Mouse (Mus musculus): ENCODE results near the gene Mettl27. TPM values are rescaled to one million over a fixed set of nuclear protein-coding genes. Genes with fewer than 3 reads are reported as not detected.

The Mettl27 gene
- total RNA-seq, 2 experiments from 2014 or later, result 4.2 to 4.6 TPM

DNA sequence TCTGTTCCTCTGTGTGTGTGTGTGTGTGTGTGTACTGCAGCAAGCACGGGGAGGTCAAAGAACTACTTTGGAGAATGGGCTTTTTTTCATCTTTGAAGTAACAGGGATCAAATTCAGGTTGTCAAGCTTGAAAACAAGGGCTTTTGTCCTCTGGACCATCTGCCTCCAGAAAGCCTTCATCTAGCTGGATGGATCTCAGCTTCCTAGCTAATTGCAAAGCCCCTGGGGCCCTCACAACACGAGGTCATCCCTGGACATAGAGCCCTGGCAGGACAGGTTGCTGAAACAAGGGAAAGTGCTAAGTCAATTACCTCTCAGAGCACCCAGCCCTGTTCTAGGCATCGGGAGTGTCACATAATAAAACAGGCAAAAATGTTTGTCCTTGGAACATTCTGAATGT lies 51.6 kb downstream of the Mettl27 start:
- H3K4me3 ChIP-seq, result no peak overlapping the region
- DNase-seq, result no peak
- intact Hi-C loops (cut with DNase I), result no loop called here
- no peak overlapping the region for H3K27ac ChIP-seq
- no peak for TF ChIP-seq CTCF (IDR thresholded peaks at IDR 0.05)

DNA sequence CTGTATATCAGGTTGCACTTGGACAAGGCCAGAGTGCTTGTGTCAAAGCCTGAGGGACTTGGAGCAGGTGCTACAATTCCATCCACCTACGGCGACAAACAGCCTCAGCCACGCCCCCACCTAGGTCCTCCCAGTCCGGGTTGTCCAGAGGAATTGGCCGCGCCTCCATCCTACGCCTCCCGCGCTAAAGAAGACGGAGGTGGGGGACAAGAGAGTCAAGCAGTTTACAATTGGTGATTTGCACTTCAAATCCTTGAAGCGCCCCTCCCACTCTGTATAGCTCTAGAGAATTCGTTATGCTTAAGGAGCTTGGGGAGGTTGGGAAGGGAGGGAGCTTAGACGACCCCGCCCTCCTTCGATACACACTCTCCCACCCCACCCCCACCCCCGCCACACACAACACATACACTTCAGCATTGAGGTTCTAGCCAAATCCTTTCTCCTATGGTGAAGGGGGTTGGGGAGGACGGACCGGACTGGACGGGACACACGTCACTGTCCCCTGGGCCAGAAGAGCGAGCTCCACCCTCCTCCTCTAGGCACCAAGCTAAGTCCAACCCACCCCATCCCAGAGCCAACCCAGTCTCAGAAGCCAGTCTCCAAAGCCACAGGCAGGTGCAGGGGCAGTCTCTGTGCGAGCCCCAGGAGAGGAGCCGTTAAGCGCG lies 53.6 kb downstream of the Mettl27 start, which contains the start of gene Cldn3:
Gene Cldn3 (plus strand): TSS at position 582 of the 665 bp plus-strand sequence.
- TF ChIP-seq CTCF (IDR thresholded peaks at IDR 0.05), result no peak
- DNase-seq, result peak; percentile 63

DNA sequence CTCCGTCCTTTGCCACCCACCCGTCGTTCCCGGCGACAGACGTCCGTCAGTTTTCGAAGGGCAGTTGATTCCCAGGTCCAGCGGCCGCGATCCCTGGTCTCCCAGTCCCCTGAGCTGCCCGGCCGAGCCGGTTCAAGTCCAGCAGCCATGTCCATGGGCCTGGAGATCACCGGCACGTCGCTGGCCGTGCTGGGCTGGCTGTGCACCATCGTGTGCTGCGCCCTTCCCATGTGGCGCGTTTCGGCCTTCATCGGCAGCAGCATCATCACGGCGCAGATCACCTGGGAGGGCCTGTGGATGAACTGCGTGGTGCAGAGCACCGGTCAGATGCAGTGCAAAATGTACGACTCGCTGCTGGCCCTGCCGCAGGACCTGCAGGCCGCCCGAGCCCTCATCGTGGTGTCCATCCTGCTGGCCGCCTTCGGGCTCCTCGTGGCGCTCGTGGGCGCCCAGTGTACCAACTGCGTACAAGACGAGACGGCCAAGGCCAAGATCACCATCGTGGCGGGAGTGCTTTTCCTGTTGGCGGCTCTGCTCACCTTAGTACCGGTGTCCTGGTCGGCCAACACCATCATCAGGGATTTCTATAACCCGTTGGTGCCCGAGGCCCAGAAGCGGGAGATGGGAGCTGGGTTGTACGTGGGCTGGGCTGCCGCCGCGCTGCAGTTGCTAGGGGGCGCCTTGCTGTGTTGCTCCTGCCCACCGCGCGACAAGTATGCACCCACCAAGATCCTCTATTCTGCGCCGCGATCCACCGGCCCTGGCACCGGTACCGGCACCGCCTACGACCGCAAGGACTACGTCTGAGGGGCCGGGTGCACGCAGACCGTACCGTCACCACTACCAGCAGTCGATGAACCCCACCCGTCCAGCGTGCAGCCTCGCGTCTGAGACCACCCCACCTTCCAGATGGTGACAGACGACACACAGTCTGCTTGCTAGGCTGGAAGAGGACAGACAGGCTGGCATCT lies 54.4 kb downstream of the Mettl27 start:
- intact Hi-C loops (cut with DNase I), result no loop called here
- no peak for DNase-seq
- H3K4me3 ChIP-seq, result peak overlapping the region; percentile 59
- no peak for TF ChIP-seq CTCF (IDR thresholded peaks at IDR 0.05)
- H3K27ac ChIP-seq, result no peak overlapping the region

More for the DNA sequence above, 53.6 kb downstream of the Mettl27 start, which contains the start of gene Cldn3:
- Histone ChIP-seq H3K27ac (no peak within 1 kb of the TSS), H3K4me3 (peak within 1 kb of the TSS; percentile 59)
- intact Hi-C loops (cut with DNase I), result no loop called here

DNA sequence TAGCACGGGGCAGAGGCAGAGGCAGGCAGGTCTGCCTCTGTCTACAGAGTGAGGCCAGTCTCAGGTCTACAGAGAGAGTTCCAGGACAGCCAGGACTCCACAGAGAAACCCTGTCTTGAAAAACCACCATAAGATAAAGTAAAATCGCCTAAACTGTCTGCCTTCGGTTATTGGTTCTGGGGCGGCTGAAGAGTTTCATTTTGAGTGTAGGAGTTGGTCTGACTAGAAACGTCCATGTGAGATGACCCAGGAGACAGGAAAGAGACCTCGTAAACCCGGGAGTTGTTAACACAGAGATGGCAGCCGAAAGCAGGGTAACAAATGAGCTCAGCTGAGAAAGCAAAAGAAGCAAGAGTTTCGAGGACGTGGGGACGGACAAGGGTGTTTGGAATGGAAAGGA lies 57.0 kb downstream of the Mettl27 start:
- DNase-seq, result no peak
- Histone ChIP-seq H3K4me3 (no peak overlapping the region), H3K27ac (no peak overlapping the region)
- intact Hi-C loops (cut with DNase I), result no loop called here
- TF ChIP-seq CTCF (IDR thresholded peaks at IDR 0.05), result no peak

DNA sequence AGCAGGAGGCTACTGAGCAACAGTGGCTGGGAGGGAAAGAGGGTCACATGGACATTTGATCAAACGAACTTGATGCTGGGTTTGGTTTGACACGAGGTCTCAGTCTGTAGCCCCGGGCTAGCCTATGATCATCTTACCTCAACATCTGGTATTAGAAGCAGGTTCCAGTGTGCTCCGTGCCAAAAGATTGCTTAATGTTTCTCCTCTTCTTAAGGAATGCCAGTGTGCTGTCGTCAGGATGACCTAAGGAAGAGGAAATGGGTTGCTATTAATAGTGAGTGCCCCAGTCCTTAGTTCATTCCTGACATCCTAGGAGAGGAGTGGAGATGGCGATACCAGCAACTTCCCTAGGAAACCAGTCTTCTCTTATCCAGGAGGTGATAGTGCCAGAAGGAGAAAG lies 57.6 kb downstream of the Mettl27 start:
- intact Hi-C loops (cut with DNase I), result no loop called here
- no peak for DNase-seq
- Histone ChIP-seq H3K4me3 (no peak overlapping the region), H3K27ac (no peak overlapping the region)
- no peak for TF ChIP-seq CTCF (IDR thresholded peaks at IDR 0.05)

Other genes with a start within 250 kb of the Mettl27 start
- 1 to 10 TPM; 1.5 to 2.2 TPM for gene Limk1, start 243.8 kb upstream of the Mettl27 start, total RNA-seq (2021)
- 10 to 100 TPM; 17.6 to 31.6 TPM for gene Eln, start 185.0 kb upstream of the Mettl27 start, total RNA-seq (2021)
- not detected for gene Tmem270, start 25.6 kb upstream of the Mettl27 start, total RNA-seq (2021)
- gene Cldn13, start 16.8 kb upstream of the Mettl27 start, total RNA-seq (2021), result not detected
- gene Cldn4, start 14.6 kb downstream of the Mettl27 start, total RNA-seq (2021), result not detected
- not detected for gene Cldn3, start 53.8 kb downstream of the Mettl27 start, total RNA-seq (2021)
- gene Abhd11, start 76.8 kb downstream of the Mettl27 start, total RNA-seq (2021), result 10 to 100 TPM; 45.5 to 56.8 TPM
- 1 to 10 TPM in 1 of 2 experiments, under 1 TPM in 1; 0.64 to 1.3 TPM for gene Stx1a, start 91.1 kb downstream of the Mettl27 start, total RNA-seq (2021)
- gene Dnajc30, start 131.8 kb downstream of the Mettl27 start, total RNA-seq (2021), result 10 to 100 TPM; 25.0 to 30.2 TPM
- gene Bud23, start 132.6 kb downstream of the Mettl27 start, total RNA-seq (2021), result 10 to 100 TPM; 25.8 to 26.2 TPM
- gene Vps37d, start 145.9 kb downstream of the Mettl27 start, total RNA-seq (2021), result under 1 TPM; 0.33 TPM
- 100 to 1,000 TPM in 1 of 2 experiments, 10 to 100 TPM in 1; 64.8 to 100 TPM for gene Mlxipl, start 157.5 kb downstream of the Mettl27 start, total RNA-seq (2021)
- 1 to 10 TPM; 8.8 to 9.1 TPM for gene Tbl2, start 217.3 kb downstream of the Mettl27 start, total RNA-seq (2021)
- gene Bcl7b, start 235.9 kb downstream of the Mettl27 start, total RNA-seq (2021), result 10 to 100 TPM; 28.3 to 28.6 TPM